Mouse (Mus musculus): ENCODE results near the gene Rapgef2.
A peak's percentile ranks its signal among the peaks of the same experiment; 100 is the strongest.
"Not testable (repeated sequence)": the region's sequence is repeated elsewhere in the genome, so short reads cannot be mapped to it uniquely, and the experiment has no call there.

Rapgef2 gene

DNA sequence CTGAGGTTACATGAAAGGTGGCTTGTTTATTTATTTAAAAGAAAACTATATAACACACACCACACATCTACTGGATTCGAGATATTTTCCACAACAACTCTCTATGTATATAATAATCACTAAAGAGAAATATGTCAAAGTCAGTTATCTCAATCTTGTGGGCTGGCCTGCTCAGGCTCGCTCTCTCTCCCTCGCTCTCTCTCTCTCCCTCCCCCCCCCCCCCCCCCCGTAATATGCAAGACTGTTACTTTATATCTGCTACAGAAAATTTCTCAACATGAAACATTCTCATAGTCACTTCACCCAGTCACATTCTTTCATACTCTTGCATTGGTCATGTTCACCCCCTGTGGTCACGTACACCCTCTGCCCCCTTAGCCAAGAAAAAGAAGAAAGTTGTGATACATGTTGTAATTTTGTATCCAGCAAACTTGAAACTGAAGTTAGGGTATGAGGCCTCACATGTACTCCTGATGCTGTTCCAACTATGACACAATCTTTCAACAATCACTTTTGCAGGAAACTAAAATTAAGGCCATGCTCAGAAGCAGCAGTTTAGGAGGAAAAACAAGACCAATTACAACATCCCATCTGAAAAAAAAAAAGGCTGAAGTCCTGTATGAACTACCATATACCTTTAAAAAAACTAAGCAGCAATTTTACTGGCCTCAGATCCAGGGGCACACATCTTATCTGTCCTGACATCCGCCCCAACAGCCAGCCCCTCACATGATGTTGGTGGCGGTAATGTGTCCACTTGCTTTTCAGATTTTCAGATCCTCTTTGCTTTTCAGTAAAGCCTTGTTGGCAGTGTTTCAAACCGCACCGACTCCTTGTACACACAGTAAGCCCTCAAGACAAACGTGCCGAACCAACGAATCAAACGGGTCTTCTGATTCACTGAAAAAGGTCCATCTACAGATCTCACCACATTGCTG lies 52.6 kb downstream of the Rapgef2 start:
- no peak for DNase-seq (ENCODE audit: low read depth, low spot score)

DNA sequence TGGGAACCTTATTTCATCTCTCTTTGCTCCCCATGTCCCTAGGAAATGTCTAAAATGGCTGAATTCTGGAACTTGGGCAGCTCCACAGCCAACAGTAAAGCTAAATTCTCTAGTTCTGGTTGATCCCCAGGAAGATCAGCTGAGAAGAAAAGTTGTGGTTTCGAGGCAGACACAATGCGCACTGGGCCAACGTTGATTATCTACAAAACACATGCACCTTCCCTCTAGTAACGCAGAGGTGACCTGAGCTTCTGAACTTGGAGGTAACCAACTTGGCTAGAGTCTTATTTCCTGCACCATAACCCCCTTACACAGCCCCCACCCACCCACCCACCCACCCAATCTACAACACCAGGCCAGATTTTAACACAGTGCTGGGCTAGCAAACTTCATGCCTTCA lies 55.6 kb downstream of the Rapgef2 start:
- no peak for DNase-seq (ENCODE audit: low read depth, low spot score)

DNA sequence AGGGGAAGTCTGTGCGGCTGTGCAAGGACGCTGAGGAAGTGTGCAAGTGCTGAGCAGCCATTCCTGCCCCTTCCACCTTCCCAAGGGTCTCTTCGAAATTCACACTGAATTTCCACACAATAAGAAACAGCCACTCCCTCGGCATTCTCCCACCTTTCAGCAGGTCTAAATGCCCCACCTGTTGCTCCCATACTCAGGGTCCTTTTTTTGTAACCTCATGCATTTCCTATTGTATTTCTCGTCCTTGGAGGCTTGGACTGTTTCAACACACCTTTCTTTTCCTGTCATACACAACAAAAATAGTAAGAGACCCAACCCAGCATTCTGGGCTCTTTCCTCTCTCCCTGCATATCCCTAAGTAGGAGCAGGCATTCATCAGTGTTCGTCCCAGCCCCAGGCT lies 56.8 kb downstream of the Rapgef2 start:
- DNase-seq (ENCODE audit: low read depth, low spot score): no peak

DNA sequence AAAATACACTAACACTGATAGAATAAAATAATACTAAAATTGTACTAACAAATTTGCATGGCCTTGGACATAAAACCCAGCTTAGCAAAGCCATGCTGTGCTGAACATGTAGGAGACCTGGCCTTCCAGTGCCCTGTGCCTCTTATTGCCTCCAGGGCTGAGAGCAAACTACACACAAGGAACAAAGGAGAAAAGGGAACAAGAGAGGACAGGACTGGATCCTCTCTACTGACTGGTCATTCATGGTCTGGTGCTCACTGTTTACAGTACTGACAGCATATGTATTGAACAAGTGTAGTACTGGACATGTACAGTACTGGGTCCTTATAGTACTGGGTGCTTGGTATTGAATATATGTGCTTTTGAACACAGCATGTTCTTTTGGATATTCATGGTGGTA lies 58.0 kb downstream of the Rapgef2 start:
- no peak for DNase-seq (ENCODE audit: low read depth, low spot score)

DNA sequence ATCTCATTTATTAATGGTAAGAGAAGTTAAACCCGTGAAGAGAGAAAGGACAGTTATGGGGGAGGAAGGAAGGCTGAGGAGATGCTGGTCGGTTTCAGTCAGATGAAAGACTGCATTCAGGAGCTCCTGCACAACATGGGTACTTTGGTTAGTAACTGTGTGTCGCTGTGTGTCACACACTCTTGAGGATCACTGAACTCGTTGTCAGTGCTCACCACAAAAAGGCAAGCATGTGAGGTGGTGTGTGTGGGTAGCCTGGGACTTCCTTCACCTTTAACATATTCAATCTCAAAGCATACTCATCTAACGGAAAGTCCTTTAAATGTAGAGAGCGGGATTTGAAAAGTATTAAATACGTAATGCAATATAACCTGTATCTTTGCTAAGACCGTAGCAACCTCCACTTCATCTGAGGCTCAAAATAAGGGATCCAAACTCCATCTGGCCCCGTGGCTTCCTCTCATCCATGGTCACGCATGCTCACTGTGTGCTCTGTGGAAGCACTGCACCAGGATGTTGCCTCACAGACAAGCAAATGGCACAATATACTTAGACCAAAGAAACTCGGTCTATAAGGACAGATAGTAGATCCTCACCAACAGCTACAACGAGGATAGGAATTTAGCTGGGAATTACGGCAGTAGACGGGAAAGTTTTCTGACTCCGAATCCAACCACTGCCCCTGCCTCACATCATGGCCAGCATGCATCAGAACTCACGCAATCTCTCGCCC lies 58.8 kb downstream of the Rapgef2 start:
- DNase-seq (ENCODE audit: low read depth, low spot score): no peak

DNA sequence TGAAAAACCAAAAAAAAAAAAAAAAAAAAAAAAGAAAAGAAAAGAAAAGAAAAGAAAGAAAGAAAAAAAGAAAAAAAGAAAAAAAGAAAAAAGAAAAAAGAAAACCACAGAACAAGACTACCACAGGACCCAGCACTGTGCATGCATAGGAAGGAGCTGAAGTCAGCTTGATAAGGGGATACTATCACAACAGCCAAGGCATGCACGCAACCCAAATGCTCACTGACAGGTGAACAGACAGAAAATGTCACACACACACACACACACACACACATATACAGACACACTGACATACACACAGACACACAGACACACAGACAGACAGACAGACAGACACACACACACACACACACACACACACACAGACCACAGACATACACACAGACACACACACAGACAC lies 59.5 kb downstream of the Rapgef2 start:
- not testable (repeated sequence) for DNase-seq (ENCODE audit: low read depth, low spot score)

DNA sequence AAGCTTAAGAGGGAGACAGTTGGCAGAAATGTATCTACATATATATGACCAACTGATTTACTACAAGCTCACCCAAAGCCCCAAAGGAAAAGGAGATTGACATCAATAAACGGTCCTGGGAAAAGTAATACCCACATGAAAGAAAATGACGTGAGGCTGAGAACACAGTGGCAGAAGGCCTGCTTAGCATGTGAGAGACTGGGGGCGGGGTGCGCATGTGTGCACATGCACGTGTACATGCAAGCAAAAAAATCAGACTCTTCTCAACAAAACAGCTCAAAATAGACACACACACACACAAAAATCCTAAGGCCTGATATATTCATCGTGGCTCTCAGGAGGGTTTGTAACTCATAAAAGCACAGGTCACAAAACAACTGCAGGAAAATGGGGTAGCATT lies 60.4 kb downstream of the Rapgef2 start:
- DNase-seq (ENCODE audit: low read depth, low spot score): no peak

DNA sequence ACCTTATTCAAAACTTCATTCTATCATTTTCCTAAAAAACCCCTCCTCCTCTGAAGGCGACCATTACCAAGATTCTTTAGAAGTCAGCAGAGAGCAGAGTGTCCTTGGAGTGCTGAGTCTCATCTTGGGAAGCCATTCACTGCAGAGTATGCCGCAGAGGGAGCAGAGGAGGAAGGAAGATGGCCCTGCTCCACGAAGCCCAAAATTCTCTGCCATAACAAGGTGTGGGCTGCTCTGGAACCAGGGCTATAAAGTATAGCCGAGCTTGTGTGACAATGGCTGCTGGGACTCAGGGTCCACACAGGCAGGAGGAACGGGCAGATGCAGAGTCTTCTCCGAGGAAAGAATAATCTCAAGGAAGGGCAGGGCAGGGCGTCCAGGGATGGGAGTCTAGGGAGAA lies 62.0 kb downstream of the Rapgef2 start:
- DNase-seq (ENCODE audit: low read depth, low spot score): no peak

DNA sequence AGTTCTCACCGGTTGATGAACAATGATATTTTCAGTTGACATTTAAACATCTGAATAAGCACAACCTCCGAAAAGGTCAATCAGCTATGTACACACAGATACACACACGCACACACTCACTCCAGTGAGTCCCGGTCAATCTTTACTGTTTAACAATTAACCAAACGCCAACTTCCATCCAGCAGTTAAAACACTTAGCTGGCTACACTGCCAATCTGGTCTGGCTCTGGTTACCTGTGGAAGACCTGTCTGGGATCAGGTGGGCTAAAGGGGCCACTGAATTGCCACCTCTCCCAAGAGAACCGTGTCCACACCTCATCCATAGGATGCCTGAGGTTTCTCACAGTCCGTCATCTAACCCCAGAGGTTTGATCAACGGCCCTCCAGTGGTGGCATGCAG lies 63.0 kb downstream of the Rapgef2 start:
- no peak for DNase-seq (ENCODE audit: low read depth, low spot score)

DNA sequence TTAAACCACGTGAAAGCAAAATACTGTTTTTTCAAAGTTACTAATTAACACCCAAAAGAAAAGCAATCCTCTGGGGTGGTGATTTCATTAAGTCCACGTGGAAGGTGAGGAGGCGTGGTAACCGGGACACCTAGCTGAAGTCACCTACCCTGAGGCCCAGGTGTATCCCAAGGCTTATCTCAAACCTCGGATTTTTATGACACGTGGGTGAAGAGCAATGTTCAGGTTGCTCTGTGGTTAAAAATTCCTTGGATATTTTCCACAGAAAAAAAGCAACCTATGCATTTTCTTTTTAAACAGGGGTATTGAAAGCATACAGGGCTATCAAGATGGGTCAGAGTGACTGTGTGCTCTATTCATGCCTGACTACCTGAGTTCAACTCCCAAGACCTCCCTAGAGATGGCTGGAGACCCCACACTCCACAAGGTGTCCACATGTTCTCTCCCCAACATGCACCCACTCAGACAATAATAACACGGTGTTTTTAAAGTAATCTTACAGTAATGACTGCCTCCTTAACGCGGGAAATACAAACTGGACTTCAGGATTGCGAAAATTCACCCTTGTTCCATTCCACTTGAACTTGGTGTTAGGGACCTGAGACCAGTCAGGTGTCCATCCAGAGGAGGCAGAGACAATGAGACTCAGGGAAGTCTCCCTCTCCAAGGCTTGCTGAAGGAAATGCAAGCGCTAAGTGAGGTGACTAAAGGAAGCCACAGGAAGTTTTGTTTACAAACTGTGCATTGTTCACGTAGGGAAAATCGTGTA lies 63.9 kb downstream of the Rapgef2 start:
- no peak for DNase-seq (ENCODE audit: low read depth, low spot score)

DNA sequence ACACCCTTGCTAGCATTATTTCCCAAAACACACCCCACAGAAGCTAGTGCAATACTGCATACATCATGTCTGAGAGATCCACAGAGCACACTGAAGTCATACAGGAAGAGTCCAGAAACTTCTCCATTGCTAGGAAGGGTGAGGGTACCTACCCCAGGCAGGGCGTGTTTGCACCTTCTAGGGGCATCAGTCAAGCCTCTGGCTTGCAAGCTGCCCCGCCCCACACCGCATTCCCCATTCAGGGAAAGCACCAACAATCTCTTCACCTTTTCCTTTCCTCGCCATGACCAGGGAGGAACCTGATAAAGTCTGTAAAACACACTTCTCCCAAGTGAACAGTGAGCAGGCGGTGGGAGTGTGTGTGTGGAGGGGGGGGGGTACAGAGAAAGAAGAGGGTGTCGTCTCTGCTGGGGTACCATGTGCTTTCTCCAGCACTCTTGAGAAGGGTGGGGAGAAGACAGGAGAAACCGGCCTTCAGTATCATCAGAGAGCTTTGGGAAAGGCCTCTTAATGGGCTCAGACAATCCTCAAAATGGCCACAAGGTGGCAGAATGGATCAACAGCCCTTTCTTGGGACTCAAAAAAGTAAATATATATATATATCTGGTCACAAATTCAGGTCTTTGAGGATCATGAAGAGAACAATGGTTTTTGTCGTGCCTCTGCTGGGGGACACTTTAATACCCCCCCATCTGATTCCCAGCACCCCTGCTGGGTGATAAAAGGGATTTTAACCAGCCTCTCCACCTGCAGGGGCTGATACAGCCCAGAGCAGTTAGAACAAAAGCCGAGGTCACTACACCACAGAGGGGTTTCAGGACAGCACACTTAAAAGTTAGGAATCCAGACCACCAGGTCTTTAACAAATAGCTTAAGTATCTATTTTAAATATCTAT lies 64.8 kb downstream of the Rapgef2 start:
- DNase-seq (ENCODE audit: low read depth, low spot score): peak; percentile 68

DNA sequence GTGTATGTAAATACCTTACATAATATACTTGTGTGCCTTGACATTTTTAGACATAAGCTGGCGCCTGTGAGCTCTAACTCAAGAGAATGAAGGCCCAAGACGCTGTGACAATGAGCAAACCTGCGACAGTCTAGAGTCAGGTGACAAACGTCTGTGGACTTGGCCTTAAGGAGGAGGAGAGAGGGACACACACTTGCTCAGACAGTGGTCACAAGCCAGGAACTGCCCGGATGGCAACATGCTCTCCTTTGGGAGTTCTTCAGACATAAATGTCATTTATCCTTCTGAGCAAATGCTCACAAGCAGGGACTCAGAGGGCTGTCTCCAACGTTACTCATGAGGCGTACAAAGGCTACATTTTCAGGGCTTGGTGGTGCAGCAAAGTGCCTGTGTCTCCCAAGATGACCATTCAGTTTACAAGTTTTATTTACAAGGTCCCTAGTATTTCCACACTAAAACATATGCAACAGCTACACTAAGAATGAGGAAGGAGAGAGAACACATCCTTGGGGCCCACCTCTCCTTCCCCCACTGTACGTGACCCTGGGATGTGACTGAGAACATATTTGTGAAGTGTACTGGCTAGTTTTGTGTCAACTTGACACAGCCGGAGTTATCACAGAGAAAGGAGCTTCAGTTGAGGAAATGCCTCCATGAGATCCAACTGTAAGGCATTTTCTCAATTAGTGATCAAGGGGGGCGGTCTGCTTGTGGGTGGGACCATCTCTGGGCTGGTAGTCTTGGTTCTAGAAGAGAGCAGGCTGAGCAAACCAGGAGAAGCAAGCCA lies 67.0 kb downstream of the Rapgef2 start:
- no peak for DNase-seq (ENCODE audit: low read depth, low spot score)

DNA sequence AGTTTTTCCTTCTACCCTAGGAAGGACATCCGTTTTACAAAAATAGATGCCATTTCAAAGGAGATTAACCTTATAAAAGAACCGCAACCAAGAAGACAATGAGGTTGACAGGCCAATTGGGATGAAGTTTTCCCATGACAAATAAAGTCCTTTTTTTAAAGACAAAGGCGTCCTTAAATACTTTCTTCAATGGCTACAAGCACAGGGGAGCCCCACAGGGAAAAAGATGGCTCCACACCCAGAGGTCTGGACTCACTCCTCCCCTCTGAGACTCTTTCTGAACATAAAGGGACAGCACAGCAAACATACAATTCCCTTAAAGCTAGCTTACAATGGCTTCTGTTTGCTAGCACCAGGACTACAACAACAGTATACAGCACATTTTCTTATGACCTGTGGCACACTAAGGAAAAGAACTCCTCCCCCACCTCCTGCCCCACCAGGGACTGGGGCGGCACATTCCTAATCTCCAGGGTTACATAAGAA lies 67.7 kb downstream of the Rapgef2 start:
- DNase-seq (ENCODE audit: low read depth, low spot score): no peak

DNA sequence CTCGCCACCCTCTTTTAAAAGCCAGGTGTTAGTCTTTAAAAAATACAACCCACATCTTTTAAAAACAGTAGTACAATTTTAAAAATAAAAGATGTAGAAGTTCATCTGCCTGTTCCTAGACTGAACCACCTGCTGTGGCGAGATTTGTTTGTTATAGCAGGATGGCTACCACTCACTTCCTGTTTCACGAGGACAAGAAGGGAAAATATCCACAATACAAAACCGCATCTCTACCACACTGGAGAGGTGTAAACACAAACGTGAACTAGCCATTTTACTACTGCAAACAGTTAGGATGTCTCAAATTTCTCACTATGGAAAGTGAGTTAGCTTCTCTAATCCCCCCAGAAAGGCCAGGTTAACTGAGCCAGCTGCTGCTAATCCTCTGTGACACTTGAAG lies 76.1 kb downstream of the Rapgef2 start:
- no peak for DNase-seq (ENCODE audit: low read depth, low spot score)

DNA sequence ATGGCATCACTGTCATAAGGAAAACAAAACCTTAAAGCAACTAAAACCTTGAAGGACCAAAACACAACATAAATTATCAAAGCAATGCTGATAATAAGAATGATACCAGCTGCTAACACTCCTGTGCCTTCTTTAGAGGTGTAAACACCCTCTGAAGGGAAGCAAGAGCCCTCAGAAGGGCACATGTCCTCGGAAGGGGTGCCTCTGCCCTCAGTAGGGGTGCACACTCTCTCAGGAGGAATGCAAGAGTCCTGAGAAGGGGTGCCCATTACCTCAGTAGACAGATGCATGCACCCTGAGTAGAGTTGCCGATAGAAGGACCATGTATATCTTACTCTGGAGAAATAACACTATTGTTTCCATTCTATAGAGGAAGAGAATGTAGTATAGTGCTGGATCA lies 79.1 kb downstream of the Rapgef2 start:
- DNase-seq (ENCODE audit: low read depth, low spot score): no peak

DNA sequence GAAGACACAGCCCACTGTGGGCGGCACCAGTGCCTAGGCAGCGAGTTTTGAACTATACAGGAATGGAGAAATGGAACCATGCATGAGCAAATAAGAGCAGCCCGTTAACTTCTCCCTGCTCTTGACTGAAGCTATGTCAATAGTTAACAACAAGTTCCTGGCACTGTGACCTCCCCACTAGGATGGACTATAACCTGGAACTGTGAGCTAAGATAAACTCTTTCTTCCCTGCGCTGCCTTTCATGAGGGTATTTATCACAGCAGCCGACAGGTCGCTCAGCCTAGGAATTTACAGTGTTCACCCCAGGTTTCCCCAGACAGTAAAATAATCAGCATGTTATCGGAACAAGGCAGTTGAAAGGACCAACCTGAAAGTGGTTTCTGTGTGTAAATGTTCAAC lies 79.8 kb downstream of the Rapgef2 start:
- no peak for DNase-seq (ENCODE audit: low read depth, low spot score)

DNA sequence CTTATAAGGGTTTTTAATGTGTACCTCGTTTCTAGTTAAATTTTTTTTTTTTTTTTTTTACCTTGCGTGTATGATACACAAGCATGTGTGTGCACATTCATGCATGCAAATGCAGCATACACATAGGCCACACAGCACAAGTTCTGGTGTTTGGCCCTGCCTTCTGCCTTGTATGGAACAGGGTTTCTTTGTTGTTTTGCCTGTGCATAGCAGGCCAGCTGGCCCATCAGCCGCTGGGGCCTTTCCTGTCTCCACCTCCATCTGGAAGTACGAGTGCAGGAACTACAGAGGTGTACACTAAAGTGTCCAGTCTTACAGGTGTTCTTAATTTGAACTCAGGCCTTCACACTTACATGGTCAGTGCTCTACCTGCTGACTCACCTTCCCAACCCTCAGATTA lies 80.3 kb downstream of the Rapgef2 start:
- DNase-seq (ENCODE audit: low read depth, low spot score): no peak

DNA sequence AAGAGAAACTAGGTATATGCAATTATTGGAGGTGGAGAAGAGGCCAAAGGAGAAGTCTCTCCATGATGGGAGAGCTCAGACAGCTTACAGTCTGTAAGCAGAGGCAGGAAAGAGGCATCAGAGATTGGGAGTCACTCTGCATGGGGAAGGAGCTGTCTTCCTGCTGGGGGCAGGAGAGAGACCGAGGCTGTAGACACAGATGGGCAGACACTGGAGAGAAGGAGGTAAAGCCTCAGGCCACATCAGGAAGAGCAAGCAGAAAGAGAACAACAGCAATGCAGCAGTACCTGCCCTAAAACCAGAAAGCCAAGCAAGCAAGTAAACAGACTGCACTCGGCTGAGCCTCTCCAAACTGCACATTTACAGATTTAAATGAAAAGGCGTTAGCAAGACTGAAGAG lies 81.2 kb downstream of the Rapgef2 start:
- DNase-seq (ENCODE audit: low read depth, low spot score): no peak

DNA sequence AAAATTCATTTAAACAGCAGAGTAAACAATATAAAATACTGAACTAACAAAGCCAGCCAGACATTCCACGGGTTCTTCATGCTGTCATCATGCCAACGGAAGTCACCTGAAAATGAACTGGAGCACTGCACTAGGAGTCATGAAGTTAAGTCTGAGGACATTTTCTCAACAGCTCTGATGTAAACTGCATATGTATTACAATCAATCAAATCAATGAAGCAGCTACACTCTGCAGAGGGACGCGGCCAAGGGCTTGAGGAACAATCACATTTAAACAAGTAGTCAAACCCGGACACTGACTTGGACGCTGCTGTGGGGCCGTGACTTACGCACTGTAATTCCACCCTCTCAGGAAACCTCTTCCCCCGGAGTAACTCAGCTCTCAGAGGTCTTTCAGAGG lies 82.1 kb downstream of the Rapgef2 start:
- no peak for DNase-seq (ENCODE audit: low read depth, low spot score)

DNA sequence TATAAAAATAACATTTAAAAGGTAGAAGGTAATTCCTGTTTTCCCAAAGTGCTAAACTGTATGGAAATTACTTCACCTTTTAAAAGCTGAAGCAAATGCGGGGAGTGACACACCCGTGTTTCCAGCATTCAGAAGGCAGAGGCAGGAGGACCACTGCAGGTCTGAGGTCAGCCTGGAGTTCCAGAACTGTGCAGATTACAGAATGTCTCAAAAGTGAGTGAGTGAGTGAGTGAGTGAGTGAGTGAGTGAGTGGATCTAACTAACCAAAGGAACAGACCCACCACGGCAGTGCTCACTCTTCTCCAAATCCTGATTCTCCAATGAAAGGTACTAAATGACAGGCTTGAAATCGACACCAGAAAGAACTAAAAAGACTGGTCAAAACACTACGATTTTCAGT lies 82.5 kb downstream of the Rapgef2 start:
- no peak for DNase-seq (ENCODE audit: low read depth, low spot score)
